In genomic region chr12:98574353-98575194, GRCm38 (mm10) we compare ENCODE assay signal across 8 mouse cellular contexts. TPM values are rescaled to one million over a fixed set of nuclear protein-coding genes. Genes with fewer than 3 reads are reported as not detected.
DNase-seq lines count a peak whose midpoint lies in the region; ATAC-seq and TF ChIP-seq lines count a peak whose summit lies in the region.

No protein-coding gene starts in this region.

- ATAC-seq in CD4-positive, CD25-positive, alpha-beta regulatory T cell, adult 4 months = peak; percentile 34
- peak; percentile 63 for ATAC-seq in heart, embryonic 15.5 days (replicated peaks; ENCODE audit: insufficient number of reproducible peaks, insufficient read depth, low FRiP score, low read depth)
- peak; percentile 36 for ATAC-seq in megakaryocyte progenitor cell, adult 5-6 weeks (replicated peaks; ENCODE audit: poor library complexity)

- no peak for TF ChIP-seq CTCF in small intestine, adult 2 months (IDR thresholded peaks at IDR 0.05; ENCODE audit: extremely low read depth, insufficient read length, insufficient replicate concordance, low read depth, low read length)

- H3K4me2 ChIP-seq in heart, embryonic 15.5 days = peak overlapping the region; percentile 98

- H3K4me1 ChIP-seq in heart, embryonic 15.5 days (replicated peaks) = peaks cover 16% of the 10 kb centered on the region
- no peaks in the 10 kb centered on the region for H3K4me1 ChIP-seq in small intestine, adult 2 months (ENCODE audit: control insufficient read depth, insufficient read depth, insufficient read length, low read length)

- no peak overlapping the region for H3K27ac ChIP-seq in heart, embryonic 15.5 days
- no peak overlapping the region for H3K27ac ChIP-seq in small intestine, adult 2 months (ENCODE audit: insufficient read depth, low read depth, low read length)

- peak overlapping the region; percentile 19 for H3K9ac ChIP-seq in heart, embryonic 15.5 days

- peak; percentile 4 for DNase-seq in 3134 (ENCODE audit: extremely low read depth, insufficient read length, low spot score)
- DNase-seq in cerebellum, postnatal 36 days = peak; percentile 68 to 70
- DNase-seq in layer of hippocampus, postnatal 14 days (ENCODE audit: low spot score in 2 of 2) = peak; percentile 75 to 81
- DNase-seq in gastrocnemius, adult 18-20 months (ENCODE audit: low spot score) = no peak

- no peaks in the 10 kb centered on the region for H3K9me3 ChIP-seq in heart, embryonic 15.5 days (replicated peaks)

- WGBS in heart, embryonic 15.5 days = under 1% methylated on average over 83 of the region's 84 CpGs
- under 1% methylated on average over 83 of the region's 84 CpGs for WGBS in small intestine, adult 2 months

- no peaks in the 10 kb centered on the region for H3K36me3 ChIP-seq in heart, embryonic 15.5 days
- H3K36me3 ChIP-seq in small intestine, adult 2 months (ENCODE audit: control insufficient read depth, insufficient read depth, low read length) = no peaks in the 10 kb centered on the region

- H3K4me3 ChIP-seq in heart, embryonic 15.5 days = peak overlapping the region; percentile 63
- H3K4me3 ChIP-seq in small intestine, adult 2 months (ENCODE audit: low read depth, low read length) = peak overlapping the region; percentile 62

- H3K27me3 ChIP-seq in heart, embryonic 15.5 days = peaks cover 66% of the 10 kb centered on the region
- peaks cover 41% of the 10 kb centered on the region for H3K27me3 ChIP-seq in small intestine, adult 2 months (ENCODE audit: control insufficient read depth, insufficient read depth, low read length)

- no peak for TF ChIP-seq POLR2A in small intestine, adult 2 months (IDR thresholded peaks at IDR 0.05; ENCODE audit: low read depth, low read length)

RNA-seq across cellular contexts. Expression of gene Kcnk10, which starts 3.5 kb away (rescaled TPM):
- polyA plus RNA-seq in CD4-positive, CD25-positive, alpha-beta regulatory T cell, adult 4 months (2017; shearing (Covaris generic)) = under 1 TPM in 1 of 2 experiments, not detected in 1; 0.23 TPM
- polyA plus RNA-seq in heart, embryonic 15.5 days (2015; fragmentation: Nextera tagmentation; extraction: Ambion mirVana) = 0.16 and 0.82 TPM in 2 replicates
- total RNA-seq in layer of hippocampus, postnatal 14 days (2021) = 10 to 100 TPM; 27.8 to 28.5 TPM
- total RNA-seq in megakaryocyte progenitor cell, adult 5-6 weeks (2015) = not detected in 2 replicates
- not detected in 2 replicates for total RNA-seq in megakaryocyte progenitor cell, adult 5-6 weeks (2017)
- 0.32 and 1.5 TPM in 2 replicates for polyA plus RNA-seq in small intestine, adult 2 months (2012; rRNA removed)
- not detected for total RNA-seq in gastrocnemius, adult 18-20 months (2021)

RNA-seq across cellular contexts. Expression of gene Spata7, which starts 53.4 kb away (rescaled TPM):
- polyA plus RNA-seq in CD4-positive, CD25-positive, alpha-beta regulatory T cell, adult 4 months (2017; shearing (Covaris generic)) = 1 to 10 TPM in 1 of 2 experiments, under 1 TPM in 1; 0.74 to 1.4 TPM
- 10.6 and 10.9 TPM in 2 replicates for polyA plus RNA-seq in heart, embryonic 15.5 days (2015; fragmentation: Nextera tagmentation; extraction: Ambion mirVana)
- 10 to 100 TPM; 27.6 to 29.0 TPM for total RNA-seq in layer of hippocampus, postnatal 14 days (2021)
- total RNA-seq in megakaryocyte progenitor cell, adult 5-6 weeks (2015) = 7.0 and 9.5 TPM in 2 replicates
- total RNA-seq in megakaryocyte progenitor cell, adult 5-6 weeks (2017) = 5.7 and 6.6 TPM in 2 replicates
- polyA plus RNA-seq in small intestine, adult 2 months (2012; rRNA removed) = 0.33 and 0.44 TPM in 2 replicates
- 1 to 10 TPM; 3.0 to 3.4 TPM for total RNA-seq in gastrocnemius, adult 18-20 months (2021)

Comparison
In these comparisons a context has a peak if more than half of its experiments do, and no peak if none do; other contexts are left out.
1. RNA of gene Kcnk10, which starts 3.5 kb away (total RNA-seq): 27.8 to 28.5 TPM in layer of hippocampus, postnatal 14 days; not detected in gastrocnemius, adult 18-20 months and not detected in megakaryocyte progenitor cell, adult 5-6 weeks; every median in the first group is over 10 times any median in the second.
2. Peak in every context shown above with its lines, with median percentiles within 50 percentile points of each other: ATAC-seq.